Mouse (Mus musculus): ENCODE measurements around the gene Trarg1. TPM values are rescaled to one million over a fixed set of nuclear protein-coding genes. Genes with fewer than 3 reads are reported as not detected.
A peak's percentile ranks its signal among the peaks of the same experiment; 100 is the strongest.

The Trarg1 gene
- polyA plus RNA-seq, 1 experiment from 2014 or later, result 0.07 TPM

DNA sequence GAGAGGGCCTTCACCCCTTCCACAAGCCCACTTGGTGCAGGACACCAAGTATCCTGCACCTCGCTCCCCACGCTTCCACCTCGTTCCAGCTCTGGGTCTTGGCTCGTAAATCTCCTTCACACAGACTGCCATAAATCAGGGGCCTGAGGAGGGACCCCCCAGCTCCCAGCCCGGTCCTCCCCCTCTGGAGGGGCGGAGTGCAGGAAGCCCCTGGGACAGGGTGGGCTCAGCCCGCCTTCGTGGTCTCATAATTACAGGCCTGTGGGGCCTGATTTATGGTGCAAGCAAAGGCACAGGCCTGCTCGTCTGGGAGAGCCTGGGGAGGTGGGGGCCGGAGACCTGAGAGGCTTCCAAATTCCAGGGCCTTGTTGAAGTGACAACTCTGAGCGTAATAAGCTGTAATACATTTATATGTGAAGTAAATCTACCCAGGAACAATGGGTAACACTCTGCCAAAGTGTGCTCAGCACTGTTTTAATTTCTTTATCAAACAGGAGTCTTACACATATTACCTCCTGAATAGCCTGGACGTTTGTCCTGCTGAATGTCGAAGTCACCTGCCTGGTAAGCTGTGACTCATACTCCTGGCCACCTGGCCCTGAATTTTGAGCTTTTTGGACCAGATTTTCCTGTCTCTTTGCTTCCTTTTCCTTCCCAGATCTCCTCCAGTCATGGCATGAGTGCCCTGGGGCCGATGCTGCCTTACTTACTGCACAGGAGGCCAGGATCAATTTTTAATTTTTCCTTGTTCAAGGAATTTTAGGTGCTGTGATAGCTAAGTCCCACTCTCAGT, 20.3 kb upstream of the Trarg1 start:
- H3K4me2 ChIP-seq, result no peak overlapping the region
- H3K27ac ChIP-seq (ENCODE audit: low read depth), result no peak overlapping the region
- no peaks in the 10 kb centered on the region for H3K9me3 ChIP-seq (ENCODE audit: low read depth, low read length)
- DNase-seq (no peak), ATAC-seq (ENCODE audit: insufficient read depth) (no peak)
- H3K4me3 ChIP-seq (ENCODE audit: low read depth, low read length), result no peak overlapping the region
- H3K9ac ChIP-seq, result no peak overlapping the region
- H3K36me3 ChIP-seq (ENCODE audit: insufficient read depth), result no peaks in the 10 kb centered on the region
- no peaks in the 10 kb centered on the region for H3K27me3 ChIP-seq (ENCODE audit: insufficient read depth, low read length)
- TF ChIP-seq CTCF (IDR thresholded peaks at IDR 0.05; ENCODE audit: low read depth), result no peak
- H3K4me1 ChIP-seq (ENCODE audit: insufficient read depth), result no peaks in the 10 kb centered on the region
- WGBS, result 50% methylated on average over 14 of the region's 14 CpGs

DNA sequence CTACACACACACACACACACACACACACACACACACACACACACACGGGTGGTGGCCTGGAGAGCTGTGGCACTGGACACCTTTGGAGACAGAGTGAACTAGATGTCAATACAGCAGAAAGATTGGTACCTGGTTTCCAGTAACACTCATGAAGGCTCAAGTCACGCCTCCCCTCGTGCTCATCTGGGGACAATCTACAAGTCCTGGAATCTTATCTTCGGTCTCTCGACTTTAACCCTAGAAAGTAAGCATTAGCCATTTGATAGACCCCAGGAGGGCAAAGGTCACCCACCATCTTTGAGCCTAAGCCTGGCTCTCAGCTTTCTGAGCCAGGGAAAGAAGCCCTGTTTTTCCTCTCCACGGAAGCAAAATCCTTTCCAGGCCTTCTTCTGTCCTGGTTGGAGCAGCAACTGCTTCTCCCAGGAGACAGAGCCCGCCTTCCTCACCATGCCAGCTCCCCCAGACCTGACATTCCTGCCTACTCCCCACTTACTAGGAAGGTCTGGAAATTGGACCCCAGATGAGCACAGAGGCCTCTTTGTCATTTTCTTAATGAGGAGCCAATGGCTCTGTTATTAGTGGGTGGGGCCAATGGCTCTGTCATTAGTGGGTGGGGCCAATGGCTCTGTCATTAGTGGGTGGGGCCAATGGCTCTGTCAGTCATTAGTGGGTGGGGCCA, 17.7 kb upstream of the Trarg1 start:
- WGBS, result 44% methylated on average over 7 of the region's 7 CpGs
- Histone ChIP-seq H3K27ac (ENCODE audit: low read depth) (no peak overlapping the region), H3K27me3 (ENCODE audit: insufficient read depth, low read length) (peaks cover 12% of the 10 kb centered on the region), H3K4me2 (no peak overlapping the region), H3K9me3 (ENCODE audit: low read depth, low read length) (no peaks in the 10 kb centered on the region), H3K4me3 (ENCODE audit: low read depth, low read length) (no peak overlapping the region), H3K9ac (no peak overlapping the region), H3K4me1 (ENCODE audit: insufficient read depth) (no peaks in the 10 kb centered on the region), H3K36me3 (ENCODE audit: insufficient read depth) (no peaks in the 10 kb centered on the region)
- no peak for TF ChIP-seq CTCF (IDR thresholded peaks at IDR 0.05; ENCODE audit: low read depth)
- no peak for ATAC-seq (ENCODE audit: insufficient read depth)
- DNase-seq, result no peak

DNA sequence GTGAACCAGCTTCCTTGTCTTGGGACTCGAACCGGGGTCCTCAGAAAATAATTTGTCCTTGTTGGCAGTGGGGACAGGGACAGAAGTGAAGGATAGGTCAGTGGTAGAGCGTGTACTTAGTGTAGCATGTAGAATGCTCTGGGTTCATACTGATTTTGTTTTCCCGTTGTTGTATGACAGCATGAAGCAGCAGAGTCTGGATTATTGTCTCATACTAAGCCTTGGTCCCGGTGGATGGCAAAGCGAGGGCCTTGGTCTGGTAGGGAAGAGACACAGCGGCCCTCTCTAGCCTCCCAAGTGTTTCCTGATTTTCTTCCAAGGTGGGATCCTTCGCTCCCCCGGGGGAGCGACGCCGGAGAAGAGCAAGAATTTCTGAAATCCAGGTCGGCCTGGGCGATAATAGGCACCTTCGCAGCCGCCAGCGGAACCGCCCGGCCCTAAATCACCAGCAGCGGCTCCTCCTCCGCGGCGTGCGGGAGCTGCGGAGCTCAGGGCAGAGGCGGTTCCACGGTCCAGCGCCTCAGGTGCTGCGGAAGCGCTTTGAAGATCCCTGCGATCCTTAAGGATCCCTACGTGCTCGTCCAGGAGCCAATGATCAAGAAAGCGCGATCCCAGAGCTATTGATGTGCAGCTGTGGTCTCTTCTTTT, 13.5 kb upstream of the Trarg1 start:
- H3K9ac ChIP-seq, result peak overlapping the region; percentile 35; the same call in 1 of the 2 replicates
- H3K9me3 ChIP-seq (ENCODE audit: low read depth, low read length), result no peaks in the 10 kb centered on the region
- TF ChIP-seq CTCF (IDR thresholded peaks at IDR 0.05; ENCODE audit: low read depth), result no peak
- ATAC-seq (ENCODE audit: insufficient read depth) (no peak), DNase-seq (peak; percentile 17)
- 9% methylated on average over 35 of the region's 35 CpGs for WGBS
- H3K4me2 ChIP-seq, result peak overlapping the region; percentile 53
- H3K4me3 ChIP-seq (ENCODE audit: low read depth, low read length), result peak overlapping the region; percentile 16
- H3K4me1 ChIP-seq (ENCODE audit: insufficient read depth), result no peaks in the 10 kb centered on the region
- peaks cover 34% of the 10 kb centered on the region for H3K27me3 ChIP-seq (ENCODE audit: insufficient read depth, low read length)
- H3K36me3 ChIP-seq (ENCODE audit: insufficient read depth), result no peaks in the 10 kb centered on the region
- no peak overlapping the region for H3K27ac ChIP-seq (ENCODE audit: low read depth)

DNA sequence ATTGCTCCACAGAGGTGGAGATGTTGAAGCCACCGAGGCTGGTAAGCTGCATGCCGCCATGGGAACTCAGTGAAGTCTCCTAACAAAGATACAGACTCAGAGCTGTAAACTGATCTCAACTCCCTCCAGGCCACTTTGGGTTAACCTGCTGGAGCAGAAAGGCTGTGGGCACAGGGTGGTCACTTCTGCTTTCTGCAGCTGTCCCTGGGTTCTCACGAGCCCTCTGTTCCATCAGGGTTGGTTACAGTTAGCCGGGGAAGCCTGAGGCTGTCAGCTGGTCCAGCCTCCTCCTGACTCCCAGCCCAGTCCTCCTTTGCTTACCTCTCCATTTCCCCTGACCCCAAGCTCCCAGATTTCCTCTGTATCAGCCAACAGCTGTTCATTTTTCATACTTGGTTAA, 11.8 kb upstream of the Trarg1 start:
- WGBS, result 20% methylated on average over 4 of the region's 4 CpGs
- Histone ChIP-seq H3K9me3 (ENCODE audit: low read depth, low read length) (no peaks in the 10 kb centered on the region), H3K4me1 (ENCODE audit: insufficient read depth) (no peaks in the 10 kb centered on the region), H3K27me3 (ENCODE audit: insufficient read depth, low read length) (peaks cover 51% of the 10 kb centered on the region), H3K4me2 (no peak overlapping the region), H3K4me3 (ENCODE audit: low read depth, low read length) (no peak overlapping the region), H3K36me3 (ENCODE audit: insufficient read depth) (no peaks in the 10 kb centered on the region), H3K9ac (no peak overlapping the region), H3K27ac (ENCODE audit: low read depth) (no peak overlapping the region)
- no peak for TF ChIP-seq CTCF (IDR thresholded peaks at IDR 0.05; ENCODE audit: low read depth)
- ATAC-seq (ENCODE audit: insufficient read depth), result no peak
- DNase-seq, result no peak

DNA sequence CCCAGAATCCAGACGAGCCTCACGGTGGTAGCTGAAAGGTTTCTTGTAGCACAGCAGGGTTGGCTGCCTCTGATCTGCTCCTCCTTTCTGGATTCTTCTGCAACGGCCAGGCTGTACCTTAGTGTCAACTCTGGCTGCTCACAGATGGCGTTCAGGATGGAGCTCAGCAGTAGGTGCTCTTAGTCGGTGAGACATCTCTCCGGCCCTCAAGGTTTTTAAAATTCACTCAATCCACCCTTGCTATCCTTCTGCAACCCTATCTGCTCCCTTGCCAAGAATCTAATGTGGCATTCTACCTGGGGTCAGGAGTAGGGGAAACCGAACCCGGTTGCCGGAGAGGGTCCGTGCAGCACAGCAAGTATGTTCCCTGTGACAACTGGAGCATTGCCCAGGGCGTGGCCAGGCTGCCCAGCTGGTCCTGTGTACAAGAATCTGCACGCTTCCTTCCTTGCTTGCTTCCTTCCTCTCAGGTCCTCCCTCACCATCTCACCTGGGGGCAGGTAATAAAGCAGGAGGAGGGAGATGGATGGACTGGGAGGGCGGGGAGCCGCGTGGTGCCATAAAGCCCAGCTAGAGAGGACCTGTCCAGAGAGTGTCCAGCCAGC, 7.6 kb upstream of the Trarg1 start, which contains the start of gene Bhlha9:
Gene Bhlha9 (plus strand): TSS at position 600 of the 605 bp plus-strand sequence.
- no peak for DNase-seq

DNA sequence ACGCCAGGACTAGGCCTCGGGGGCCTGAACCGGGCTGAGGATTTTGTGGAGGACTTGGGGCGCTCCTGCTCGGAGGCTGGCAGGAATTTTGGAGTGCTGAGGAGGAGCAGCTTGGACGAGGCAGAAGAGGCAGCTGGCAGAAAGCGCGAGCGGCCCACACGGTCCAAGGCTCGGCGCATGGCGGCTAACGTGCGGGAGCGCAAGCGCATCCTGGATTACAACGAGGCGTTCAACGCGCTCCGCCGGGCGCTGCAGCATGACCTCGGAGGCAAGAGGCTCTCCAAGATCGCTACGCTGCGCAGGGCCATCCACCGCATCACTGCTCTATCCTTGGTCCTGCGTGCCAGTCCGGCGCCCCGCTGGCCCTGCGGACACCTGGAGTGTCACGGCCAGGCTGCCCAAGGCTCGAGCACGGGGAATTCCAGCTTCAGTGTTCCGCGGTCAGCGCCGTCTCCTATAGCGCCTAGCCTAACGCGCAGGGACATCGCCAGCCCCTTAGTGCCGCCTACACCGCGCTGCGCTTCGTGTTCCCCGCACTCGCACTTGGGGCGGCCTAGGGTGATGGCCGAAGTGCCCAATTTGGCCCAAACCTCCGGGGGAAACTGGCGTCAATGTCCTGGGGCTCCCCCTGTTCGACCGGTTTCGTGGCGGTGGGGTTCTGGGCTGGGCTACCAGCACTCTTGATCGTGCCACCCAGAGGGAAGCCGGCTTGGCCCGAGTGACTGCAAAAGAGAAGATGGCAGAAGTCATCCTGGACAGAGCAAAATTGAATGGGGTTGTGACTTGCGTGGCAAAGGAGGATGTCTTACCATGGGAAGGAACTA, 6.8 kb upstream of the Trarg1 start:
- H3K4me1 ChIP-seq (ENCODE audit: insufficient read depth), result no peaks in the 10 kb centered on the region
- H3K4me3 ChIP-seq (ENCODE audit: low read depth, low read length), result peak overlapping the region; percentile 36
- H3K4me2 ChIP-seq, result peak overlapping the region; percentile 68
- peak overlapping the region; percentile 34 for H3K9ac ChIP-seq
- no peaks in the 10 kb centered on the region for H3K36me3 ChIP-seq (ENCODE audit: insufficient read depth)
- no peak overlapping the region for H3K27ac ChIP-seq (ENCODE audit: low read depth)
- ATAC-seq (ENCODE audit: insufficient read depth) (peak; percentile 21; the same call in 1 of the 2 replicates), DNase-seq (peak; percentile 55)
- 3% methylated on average over 64 of the region's 64 CpGs for WGBS
- H3K27me3 ChIP-seq (ENCODE audit: insufficient read depth, low read length), result peaks cover 54% of the 10 kb centered on the region
- TF ChIP-seq CTCF (IDR thresholded peaks at IDR 0.05; ENCODE audit: low read depth), result no peak
- H3K9me3 ChIP-seq (ENCODE audit: low read depth, low read length), result no peaks in the 10 kb centered on the region

More for the DNA sequence above, 7.6 kb upstream of the Trarg1 start, which contains the start of gene Bhlha9:
- peak within 1 kb of the TSS; percentile 34 for H3K9ac ChIP-seq
- no peak within 1 kb of the TSS for H3K27ac ChIP-seq (ENCODE audit: low read depth)
- H3K36me3 ChIP-seq (ENCODE audit: insufficient read depth), result no peaks in the 10 kb centered on the region
- H3K27me3 ChIP-seq (ENCODE audit: insufficient read depth, low read length), result peaks cover 61% of the 10 kb centered on the region
- peak within 1 kb of the TSS; percentile 36 for H3K4me3 ChIP-seq (ENCODE audit: low read depth, low read length)
- peak within 1 kb of the TSS; percentile 68 for H3K4me2 ChIP-seq
- no peak for ATAC-seq (ENCODE audit: insufficient read depth)
- TF ChIP-seq CTCF (IDR thresholded peaks at IDR 0.05; ENCODE audit: low read depth), result no peak
- H3K4me1 ChIP-seq (ENCODE audit: insufficient read depth), result no peaks in the 10 kb centered on the region
- 59% methylated on average over 15 of the region's 15 CpGs for WGBS
- H3K9me3 ChIP-seq (ENCODE audit: low read depth, low read length), result no peaks in the 10 kb centered on the region

All from lung, embryonic 14.5 days (tissue).